Mouse (Mus musculus) liver, embryonic 11.5 days (tissue): ENCODE measurements around the gene Bean1. TPM values are rescaled to one million over a fixed set of nuclear protein-coding genes. Genes with fewer than 3 reads are reported as not detected.

ENCODE experiments used
- ATAC-seq: fragments of 200-750 bp; cut with Nextera tagmentation; replicated peaks from 2 replicates; pipeline ENCODE4 v1.8.0; 2017; ENCODE audit warnings: moderate number of reproducible peaks, mild to moderate bottlenecking, moderate TSS enrichment, moderate library complexity; ENCODE audit not compliant: low FRiP score
- DNase-seq: peaks from one replicate; pipeline ENCODE4 v3.0.0-alpha.2; 2017; ENCODE audit warnings: low spot score
- H3K27ac ChIP-seq: fragments of 300-500 bp; sonication (generic); 2 replicates; pipeline ENCODE4 v1.5.1; 2014; ENCODE audit warnings: mild to moderate bottlenecking, low read depth, low read length, control low read depth
- H3K27me3 ChIP-seq: fragments of 300-500 bp; sonication (generic); replicated peaks from 2 replicates; pipeline ENCODE4 v1.6.1; 2014; ENCODE audit warnings: low read length, mixed read lengths; ENCODE audit not compliant: control insufficient read depth, insufficient read depth
- H3K36me3 ChIP-seq: fragments of 300-500 bp; sonication (generic); 2 replicates; pipeline ENCODE4 v1.6.1; 2014; ENCODE audit warnings: mild to moderate bottlenecking, low read length, moderate library complexity, mixed read lengths; ENCODE audit not compliant: control insufficient read depth, insufficient read depth
- H3K4me1 ChIP-seq: fragments of 300-500 bp; sonication (generic); replicated peaks from 2 replicates; pipeline ENCODE4 v1.6.1; 2014; ENCODE audit warnings: low read length, mixed read lengths; ENCODE audit not compliant: control insufficient read depth, insufficient read depth
- H3K4me2 ChIP-seq: fragments of 300-500 bp; sonication (generic); 2 replicates; pipeline ENCODE4 v1.6.1; 2014; ENCODE audit warnings: mild to moderate bottlenecking, control low read depth, moderate library complexity
- H3K4me3 ChIP-seq: fragments of 300-500 bp; sonication (generic); 2 replicates; pipeline ENCODE4 v1.5.1; 2014; ENCODE audit warnings: low read depth, low read length, control low read depth
- H3K9ac ChIP-seq: fragments of 300-500 bp; sonication (generic); 2 replicates; pipeline ENCODE4 v1.6.1; 2014; ENCODE audit warnings: low read depth, low read length, control low read depth
- H3K9me3 ChIP-seq: fragments of 300-500 bp; sonication (generic); 2 replicates; pipeline ENCODE4 v1.6.1; 2016; ENCODE audit warnings: low read length, inconsistent platforms, mixed read lengths; ENCODE audit not compliant: control insufficient read depth
- WGBS: fragments of 180-500 bp; shearing (Covaris S2); extraction: QIAGEN DNeasy Blood & Tissue Kit; methylation state at CpG from one replicate; pipeline ENCODE4 v1.1.7; 2014; 5-methylcytosine and 5-hydroxymethylcytosine counted together
- polyA plus RNA-seq: library from polyadenylated mRNA; unstranded; fragments of >200 nt; fragmentation: Nextera tagmentation; extraction: Ambion mirVana; gene quantifications from 2 replicates; pipeline ENCODE4 v1.2.1, GENCODE M21; 2014

The Bean1 gene
- polyA plus RNA-seq, 1 experiment from 2014 or later = 0.10 TPM

DNA sequence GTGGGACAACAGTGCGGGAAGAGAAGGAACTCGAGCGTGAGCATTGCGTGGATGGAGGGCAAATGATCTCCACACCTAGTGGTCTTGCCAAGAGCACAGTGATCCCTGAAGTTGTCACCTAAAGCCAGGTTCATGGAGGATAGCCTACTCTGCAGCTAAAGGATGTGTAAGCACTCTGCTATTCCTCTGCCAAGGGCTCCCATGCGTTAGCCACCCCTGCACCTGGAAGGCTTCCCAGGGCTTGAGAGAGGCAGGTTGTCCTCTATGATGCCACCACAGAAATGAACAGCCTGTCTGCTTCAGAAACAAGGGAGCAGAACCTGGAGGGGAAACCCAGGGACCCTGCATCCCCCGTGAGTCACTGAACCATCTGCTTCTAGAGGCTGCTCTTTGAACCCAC lies 17.4 kb downstream of the Bean1 start:
- Histone ChIP-seq H3K27me3 (no peaks in the 10 kb centered on the region; the same call in 1 of the 2 replicates), H3K9me3 (no peaks in the 10 kb centered on the region), H3K4me1 (no peaks in the 10 kb centered on the region), H3K4me3 (no peak overlapping the region), H3K36me3 (no peaks in the 10 kb centered on the region), H3K4me2 (no peak overlapping the region), H3K9ac (no peak overlapping the region), H3K27ac (no peak overlapping the region)
- no peak for ATAC-seq
- 80% methylated on average over 6 of the region's 6 CpGs for WGBS
- no peak for DNase-seq

DNA sequence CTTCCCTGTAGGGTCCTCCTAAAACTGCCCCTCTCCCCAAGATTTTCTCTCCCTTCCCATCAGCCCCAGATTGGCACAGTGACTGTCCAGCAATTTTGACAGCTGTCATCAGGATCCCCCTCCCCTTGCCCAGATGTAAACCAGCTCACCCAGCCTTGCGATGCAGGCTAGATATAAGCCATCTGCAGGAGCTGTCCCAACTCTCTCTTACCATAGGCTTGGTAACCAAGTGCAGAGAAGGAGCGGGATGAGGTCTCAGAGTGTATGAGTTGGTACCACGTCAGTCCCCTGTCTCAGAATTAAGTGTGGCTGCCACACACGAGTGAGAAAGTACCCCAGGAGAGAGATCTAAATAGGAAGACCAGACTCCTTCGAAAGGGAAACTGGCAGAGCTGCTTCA lies 18.2 kb downstream of the Bean1 start:
- Histone ChIP-seq H3K4me1 (no peaks in the 10 kb centered on the region), H3K9ac (no peak overlapping the region), H3K9me3 (no peaks in the 10 kb centered on the region), H3K27me3 (no peaks in the 10 kb centered on the region; the same call in 1 of the 2 replicates), H3K4me3 (no peak overlapping the region), H3K27ac (no peak overlapping the region), H3K36me3 (no peaks in the 10 kb centered on the region), H3K4me2 (no peak overlapping the region)
- no peak for ATAC-seq
- DNase-seq = no peak
- WGBS = 56% methylated on average over 5 of the region's 5 CpGs

DNA sequence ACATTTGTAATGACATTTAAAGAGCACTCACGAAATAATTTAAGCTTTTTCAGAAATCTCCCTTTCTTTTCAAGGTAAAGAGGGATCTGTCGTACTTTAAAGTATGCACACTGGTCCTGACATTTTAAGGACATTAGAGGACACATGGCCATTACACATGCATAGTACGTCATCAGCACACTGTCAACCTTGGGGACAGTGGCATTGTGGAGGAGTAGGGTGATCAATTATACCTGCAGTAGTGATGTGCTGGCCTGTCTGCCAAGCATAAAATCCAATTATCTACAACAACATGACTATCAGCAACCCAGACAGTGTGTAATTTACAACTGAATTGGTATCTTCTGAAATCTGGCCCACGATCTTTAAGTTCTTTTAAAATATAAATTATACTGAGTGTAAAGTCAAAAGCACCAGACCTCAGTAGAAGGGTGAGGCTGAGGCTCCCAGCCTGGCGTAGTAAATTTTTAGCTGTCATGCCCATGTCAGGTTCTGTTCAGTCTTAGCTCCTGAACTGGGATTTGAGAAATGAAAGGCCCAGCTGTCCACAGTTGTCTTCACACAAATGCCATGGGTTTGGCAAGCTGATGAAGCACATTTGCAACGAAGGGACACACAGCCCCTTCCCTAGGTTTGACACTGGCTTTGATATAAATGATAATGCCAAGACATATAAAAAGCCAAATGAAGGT lies 20.7 kb downstream of the Bean1 start:
- Histone ChIP-seq H3K9me3 (no peaks in the 10 kb centered on the region), H3K4me1 (no peaks in the 10 kb centered on the region), H3K9ac (no peak overlapping the region), H3K27me3 (no peaks in the 10 kb centered on the region; the same call in 1 of the 2 replicates), H3K36me3 (no peaks in the 10 kb centered on the region), H3K4me3 (no peak overlapping the region), H3K27ac (no peak overlapping the region), H3K4me2 (no peak overlapping the region)
- WGBS = 61% methylated on average over 6 of the region's 6 CpGs
- no peak for ATAC-seq
- DNase-seq = no peak

DNA sequence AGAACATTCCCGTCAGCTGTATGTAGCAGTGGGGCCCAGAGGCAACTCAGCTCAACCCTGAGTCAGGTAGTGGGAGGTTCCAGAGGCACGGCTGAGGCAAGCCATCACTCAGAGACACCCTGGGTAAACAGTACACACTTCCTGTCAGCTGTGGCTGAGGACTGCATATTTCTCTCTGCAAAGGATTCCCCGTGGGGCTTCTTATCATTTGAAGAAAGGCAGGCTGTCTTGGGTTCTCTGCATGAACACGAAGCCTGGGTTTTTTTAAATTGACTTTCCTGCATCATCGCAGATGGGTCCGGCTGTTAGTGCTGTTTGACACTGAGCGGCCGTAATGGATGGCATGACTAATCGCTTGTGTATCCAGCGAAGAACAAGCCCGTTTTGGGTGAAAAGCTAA lies 21.3 kb downstream of the Bean1 start:
- ATAC-seq (no peak; the same call in 1 of the 2 replicates), DNase-seq (no peak)
- Histone ChIP-seq H3K9ac (no peak overlapping the region), H3K4me2 (no peak overlapping the region), H3K4me3 (no peak overlapping the region), H3K36me3 (no peaks in the 10 kb centered on the region), H3K27me3 (no peaks in the 10 kb centered on the region; the same call in 1 of the 2 replicates), H3K27ac (no peak overlapping the region), H3K4me1 (no peaks in the 10 kb centered on the region), H3K9me3 (no peaks in the 10 kb centered on the region)
- 34% methylated on average over 11 of the region's 11 CpGs for WGBS

DNA sequence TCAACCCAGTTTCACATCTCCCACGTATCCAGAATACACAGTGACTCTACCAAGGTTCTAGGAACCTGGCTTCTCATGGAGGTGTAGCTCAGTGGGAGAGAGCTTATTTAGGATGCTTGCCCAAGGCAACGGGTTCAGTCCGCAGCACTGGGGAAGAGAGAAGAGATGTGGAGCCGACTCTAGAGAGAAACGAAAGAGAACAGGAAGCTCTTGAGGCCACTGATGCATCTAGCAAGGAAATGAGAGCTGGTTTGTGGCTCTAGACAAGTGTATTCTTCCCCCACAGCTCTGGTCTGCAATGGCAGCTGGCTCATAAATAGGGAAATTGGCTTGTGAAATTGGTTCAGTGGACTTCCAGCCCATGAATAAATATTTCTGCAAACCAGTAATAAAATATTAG lies 29.6 kb downstream of the Bean1 start:
- no peaks in the 10 kb centered on the region; the same call in 1 of the 2 replicates for H3K27me3 ChIP-seq
- no peaks in the 10 kb centered on the region for H3K36me3 ChIP-seq
- WGBS = 43% methylated on average over 5 of the region's 5 CpGs
- ATAC-seq = no peak
- H3K4me3 ChIP-seq = no peak overlapping the region
- DNase-seq = no peak
- no peaks in the 10 kb centered on the region for H3K9me3 ChIP-seq
- H3K9ac ChIP-seq = no peak overlapping the region
- no peaks in the 10 kb centered on the region for H3K4me1 ChIP-seq
- no peak overlapping the region for H3K4me2 ChIP-seq
- H3K27ac ChIP-seq = no peak overlapping the region

DNA sequence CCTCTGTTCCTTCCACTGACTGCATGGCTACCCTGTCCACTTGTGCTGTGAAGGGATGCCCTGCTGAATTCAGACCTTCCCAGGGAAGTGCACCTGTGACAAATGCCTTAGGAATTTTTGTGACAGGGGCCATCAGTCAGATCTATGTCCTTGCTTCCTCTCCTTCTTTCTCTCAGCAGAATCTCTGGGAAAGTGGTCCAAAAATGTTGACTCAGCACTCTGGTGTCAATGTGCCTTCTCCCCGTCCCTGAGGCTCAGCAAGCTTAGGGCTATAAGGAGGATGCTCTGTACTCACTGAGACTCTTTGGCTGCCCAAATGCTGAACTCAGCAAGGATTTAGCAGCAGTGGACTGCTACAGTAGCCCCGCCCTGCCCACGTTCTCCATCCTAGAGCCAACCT lies 31.4 kb downstream of the Bean1 start:
- DNase-seq (no peak), ATAC-seq (no peak)
- 82% methylated on average over 3 of the region's 3 CpGs for WGBS
- Histone ChIP-seq H3K4me2 (no peak overlapping the region), H3K36me3 (no peaks in the 10 kb centered on the region), H3K4me3 (no peak overlapping the region), H3K27ac (no peak overlapping the region), H3K27me3 (no peaks in the 10 kb centered on the region; the same call in 1 of the 2 replicates), H3K9ac (no peak overlapping the region), H3K4me1 (no peaks in the 10 kb centered on the region), H3K9me3 (no peaks in the 10 kb centered on the region)

DNA sequence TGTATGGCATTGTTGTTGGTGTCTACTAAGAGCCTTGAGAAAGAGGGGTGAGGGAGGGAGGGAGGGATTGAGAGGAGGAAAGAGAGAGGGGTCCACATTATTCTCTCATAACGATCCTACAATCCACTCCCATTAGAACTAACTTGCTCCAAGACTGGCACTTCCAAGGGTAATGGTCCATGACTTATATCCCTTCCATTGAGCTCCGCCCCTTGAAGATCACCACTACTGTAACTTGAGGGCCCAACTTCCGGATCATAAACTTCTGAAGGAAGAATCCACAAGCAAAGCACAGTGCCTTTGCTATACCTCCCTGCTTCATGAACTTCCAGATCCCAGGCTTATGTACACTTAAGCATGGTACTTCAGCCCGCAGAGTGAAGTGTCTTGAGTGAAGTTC lies 32.1 kb downstream of the Bean1 start:
- Histone ChIP-seq H3K9me3 (no peaks in the 10 kb centered on the region), H3K36me3 (no peaks in the 10 kb centered on the region), H3K4me1 (no peaks in the 10 kb centered on the region), H3K27ac (no peak overlapping the region), H3K27me3 (no peaks in the 10 kb centered on the region; the same call in 1 of the 2 replicates), H3K4me2 (no peak overlapping the region), H3K9ac (no peak overlapping the region), H3K4me3 (no peak overlapping the region)
- ATAC-seq = no peak
- no peak for DNase-seq
- 80% methylated on average over 4 of the region's 4 CpGs for WGBS

DNA sequence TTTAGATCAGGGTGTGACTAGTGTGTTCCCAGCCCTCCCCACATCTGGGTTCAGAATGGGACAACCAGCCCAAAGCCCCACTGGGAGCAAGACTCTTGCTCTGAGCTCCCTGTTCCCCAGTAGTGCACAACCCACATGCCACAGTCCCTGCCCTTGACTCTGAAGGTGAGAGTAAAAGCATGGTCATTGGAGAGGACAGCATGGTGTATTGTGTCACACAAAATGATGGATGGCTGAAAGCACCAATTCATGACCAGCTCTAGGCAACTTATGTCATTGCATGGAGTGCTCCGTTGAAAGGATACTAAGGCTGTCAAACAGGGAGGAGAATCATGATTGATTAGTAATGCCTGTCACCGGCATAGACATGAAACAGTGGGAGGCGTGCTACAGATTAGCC lies 35.0 kb downstream of the Bean1 start:
- DNase-seq = no peak
- no peak overlapping the region for H3K4me3 ChIP-seq
- WGBS = 66% methylated on average over 3 of the region's 3 CpGs
- H3K9me3 ChIP-seq = no peaks in the 10 kb centered on the region
- no peak overlapping the region for H3K9ac ChIP-seq
- H3K4me2 ChIP-seq = no peak overlapping the region
- no peak overlapping the region for H3K27ac ChIP-seq
- no peaks in the 10 kb centered on the region for H3K36me3 ChIP-seq
- no peak for ATAC-seq
- H3K4me1 ChIP-seq = no peaks in the 10 kb centered on the region
- H3K27me3 ChIP-seq = no peaks in the 10 kb centered on the region

DNA sequence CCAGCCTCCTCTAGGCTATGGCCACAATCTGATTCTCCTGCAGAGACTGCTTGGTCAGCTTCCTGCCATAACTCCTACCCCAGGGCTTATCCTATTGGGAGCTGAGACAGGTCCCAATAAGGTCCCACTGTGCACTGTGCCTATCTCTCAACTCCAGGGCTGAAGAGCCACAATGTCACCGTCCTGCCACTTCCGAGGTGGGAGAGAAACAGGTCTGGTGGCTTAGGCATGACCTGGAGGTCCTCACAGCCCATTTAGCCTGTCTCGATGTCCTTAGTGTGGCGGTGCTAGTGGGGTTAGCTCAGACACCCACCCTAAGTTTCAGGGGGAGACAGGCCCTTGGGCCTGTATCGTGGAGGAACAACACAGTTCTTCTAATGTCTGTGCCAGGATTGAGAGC lies 47.4 kb downstream of the Bean1 start:
- WGBS = 82% methylated on average over 5 of the region's 5 CpGs
- Histone ChIP-seq H3K4me1 (no peaks in the 10 kb centered on the region), H3K36me3 (no peaks in the 10 kb centered on the region), H3K9me3 (no peaks in the 10 kb centered on the region), H3K9ac (no peak overlapping the region), H3K27ac (no peak overlapping the region), H3K27me3 (no peaks in the 10 kb centered on the region), H3K4me2 (no peak overlapping the region), H3K4me3 (no peak overlapping the region)
- DNase-seq = no peak
- ATAC-seq = no peak
